Mouse (Mus musculus) gonadal fat pad, adult 2 months (tissue): Measurements from ENCODE around the gene Safb. TPM values are rescaled to one million over a fixed set of nuclear protein-coding genes. Genes with fewer than 3 reads are reported as not detected.
"Not testable (repeated sequence)": the region's sequence is repeated elsewhere in the genome, so short reads cannot be mapped to it uniquely, and the experiment has no call there.

Source experiments
- DNase-seq: peaks from one replicate; pipeline ENCODE4 v3.0.0-alpha.2; 2012; ENCODE audit warnings: low read depth
- polyA plus RNA-seq: library from polyadenylated mRNA; depleted of rRNA; stranded (reverse); fragments of >200 nt; gene quantifications from 2 replicates; pipeline ENCODE4 v1.2.3, GENCODE M21; 2012

Gene Safb
- polyA plus RNA-seq, 1 experiment = 55.4 TPM

- no peak for DNase-seq
Observed at GRCm38 (mm10) chr17:56609452-56610171, 25.0 kb downstream of the Safb start, which contains the start of gene 2410015M20Rik. Gene 2410015M20Rik, minus strand, starts transcription at chr17:56609771.

- no peak for DNase-seq
Observed at GRCm38 (mm10) chr17:56611323-56611722, 26.7 kb downstream of the Safb start.

- DNase-seq = no peak
Observed at GRCm38 (mm10) chr17:56611861-56612564, 27.4 kb downstream of the Safb start.

- DNase-seq = not testable (repeated sequence)
Observed at GRCm38 (mm10) chr17:56612565-56612939, 27.9 kb downstream of the Safb start.

GRCm38 (mm10) chr17:56613236-56613844 lies 28.7 kb downstream of the Safb start, which contains the start of gene Rpl36:
Gene Rpl36, plus strand, starts transcription at chr17:56613416.
- no peak for DNase-seq

- DNase-seq = not testable (repeated sequence)
Observed at GRCm38 (mm10) chr17:56613893-56614292, 29.3 kb downstream of the Safb start.

- no peak for DNase-seq
Observed at GRCm38 (mm10) chr17:56614391-56615135, 29.9 kb downstream of the Safb start.

- DNase-seq = no peak
Observed at GRCm38 (mm10) chr17:56615136-56615784, 30.6 kb downstream of the Safb start.

GRCm38 (mm10) chr17:56615792-56616191 lies 31.2 kb downstream of the Safb start:
- no peak for DNase-seq

- no peak for DNase-seq
Observed at GRCm38 (mm10) chr17:56616725-56617124, 32.1 kb downstream of the Safb start.

GRCm38 (mm10) chr17:56617628-56618027 lies 33.0 kb downstream of the Safb start:
- DNase-seq = no peak

GRCm38 (mm10) chr17:56625495-56625894 lies 40.9 kb downstream of the Safb start:
- no peak for DNase-seq

GRCm38 (mm10) chr17:56626260-56626659 lies 41.6 kb downstream of the Safb start:
- DNase-seq = no peak

- no peak for DNase-seq
Observed at GRCm38 (mm10) chr17:56626754-56627470, 42.3 kb downstream of the Safb start, which contains the start of gene Lonp1. Gene Lonp1, minus strand, starts transcription at chr17:56626887.

GRCm38 (mm10) chr17:56627530-56628277 lies 43.1 kb downstream of the Safb start, which contains the start of gene Catsperd:
Gene Catsperd, plus strand, starts transcription at chr17:56628143.
- no peak for DNase-seq

- DNase-seq = not testable (repeated sequence)
Observed at GRCm38 (mm10) chr17:56629800-56630781, 45.5 kb downstream of the Safb start.

- DNase-seq = no peak
Observed at GRCm38 (mm10) chr17:56631807-56632206, 47.2 kb downstream of the Safb start.

- DNase-seq = no peak
Observed at GRCm38 (mm10) chr17:56634023-56634422, 49.4 kb downstream of the Safb start.

GRCm38 (mm10) chr17:56643237-56643636 lies 58.6 kb downstream of the Safb start:
- DNase-seq = no peak
